Mouse (Mus musculus): ENCODE data around the gene Fam104a. TPM values are rescaled to one million over a fixed set of nuclear protein-coding genes. Genes with fewer than 3 reads are reported as not detected.

Fam104a gene
- polyA plus RNA-seq, 1 experiment, result 20.3 TPM

DNA sequence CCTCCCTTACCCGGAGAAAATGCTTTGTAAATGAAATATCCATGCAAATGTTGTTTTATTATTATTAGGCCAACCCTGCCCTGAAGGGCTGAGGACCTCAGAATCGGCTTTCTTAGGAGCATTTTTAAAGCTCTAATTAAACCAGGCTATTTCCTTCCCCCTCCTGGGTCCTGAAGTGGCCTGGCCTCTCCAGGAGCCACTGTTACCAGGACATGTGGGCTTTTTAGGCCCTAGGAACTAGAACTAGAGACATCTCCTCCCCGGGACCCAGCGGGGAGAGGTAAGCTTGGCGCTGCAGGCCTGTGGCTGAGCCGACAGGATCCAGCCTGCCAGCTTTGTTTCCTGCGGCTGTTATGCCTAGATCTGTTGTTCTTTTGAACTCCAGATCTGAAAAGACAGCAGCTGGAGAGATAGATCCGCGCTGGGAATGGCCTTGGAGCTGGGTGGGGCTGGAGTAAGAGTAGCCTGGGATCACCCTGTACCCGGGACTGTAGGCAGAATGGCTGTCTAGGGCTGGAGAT, 26.4 kb upstream of the Fam104a start:
- peak overlapping the region; percentile 13; the same call in 1 of the 2 replicates for H3K4me3 ChIP-seq (ENCODE audit: insufficient read depth, low read depth, low read length)
- peak overlapping the region; percentile 94 for H3K27ac ChIP-seq (replicated peaks; ENCODE audit: low read depth, low read length)
- peaks cover 14% of the 10 kb centered on the region for H3K4me1 ChIP-seq (ENCODE audit: control insufficient read depth, insufficient read depth, insufficient read length, low read length)

GRCm38 (mm10) chr11:113709731-113710256, 25.8 kb upstream of the Fam104a start, which contains the start of gene Cpsf4l:
TSS of gene Cpsf4l (minus strand) at chr11:113710017.
- peak within 1 kb of the TSS; percentile 94 for H3K27ac ChIP-seq (replicated peaks; ENCODE audit: low read depth, low read length)
- H3K4me1 ChIP-seq (ENCODE audit: control insufficient read depth, insufficient read depth, insufficient read length, low read length), result peaks cover 14% of the 10 kb centered on the region
- peak within 1 kb of the TSS; percentile 35 for H3K4me3 ChIP-seq (ENCODE audit: insufficient read depth, low read depth, low read length)

GRCm38 (mm10) chr11:113709272-113709671, 25.3 kb upstream of the Fam104a start:
- peak overlapping the region; percentile 89 for H3K27ac ChIP-seq (replicated peaks; ENCODE audit: low read depth, low read length)
- peak overlapping the region; percentile 35; the same call in 1 of the 2 replicates for H3K4me3 ChIP-seq (ENCODE audit: insufficient read depth, low read depth, low read length)
- H3K4me1 ChIP-seq (ENCODE audit: control insufficient read depth, insufficient read depth, insufficient read length, low read length), result peaks cover 14% of the 10 kb centered on the region

DNA sequence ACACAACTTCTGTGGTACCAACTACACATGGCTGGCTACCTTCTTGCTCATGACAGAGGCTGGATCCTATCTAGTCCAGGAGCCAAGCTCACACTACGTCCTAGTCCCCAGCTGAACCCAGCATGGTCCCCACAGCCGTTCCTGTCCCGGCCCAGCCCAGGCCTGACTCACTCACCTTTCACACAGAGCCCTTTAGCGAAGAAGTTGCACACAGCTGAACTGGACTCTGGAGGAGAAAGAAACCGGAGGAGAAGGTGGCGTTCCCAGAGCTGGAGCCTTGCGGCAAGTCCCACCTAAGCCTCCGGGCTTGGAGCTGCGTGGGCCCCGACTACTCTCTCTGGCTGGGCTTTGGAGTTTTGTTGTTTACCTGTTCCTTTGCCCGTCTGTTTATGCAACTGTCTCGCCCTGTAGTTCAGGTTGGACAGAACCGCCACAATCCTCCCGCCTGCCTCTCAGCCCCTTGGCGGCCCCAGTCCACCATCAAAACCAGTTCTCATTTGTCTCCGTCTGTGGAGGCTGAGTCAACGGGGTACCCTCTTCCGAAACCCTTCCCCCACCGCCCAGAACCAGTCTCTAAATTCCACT, 24.8 kb upstream of the Fam104a start:
- peak overlapping the region; percentile 35 for H3K4me3 ChIP-seq (ENCODE audit: insufficient read depth, low read depth, low read length)
- H3K4me1 ChIP-seq (ENCODE audit: control insufficient read depth, insufficient read depth, insufficient read length, low read length), result peaks cover 14% of the 10 kb centered on the region
- peak overlapping the region; percentile 89 for H3K27ac ChIP-seq (replicated peaks; ENCODE audit: low read depth, low read length)

DNA sequence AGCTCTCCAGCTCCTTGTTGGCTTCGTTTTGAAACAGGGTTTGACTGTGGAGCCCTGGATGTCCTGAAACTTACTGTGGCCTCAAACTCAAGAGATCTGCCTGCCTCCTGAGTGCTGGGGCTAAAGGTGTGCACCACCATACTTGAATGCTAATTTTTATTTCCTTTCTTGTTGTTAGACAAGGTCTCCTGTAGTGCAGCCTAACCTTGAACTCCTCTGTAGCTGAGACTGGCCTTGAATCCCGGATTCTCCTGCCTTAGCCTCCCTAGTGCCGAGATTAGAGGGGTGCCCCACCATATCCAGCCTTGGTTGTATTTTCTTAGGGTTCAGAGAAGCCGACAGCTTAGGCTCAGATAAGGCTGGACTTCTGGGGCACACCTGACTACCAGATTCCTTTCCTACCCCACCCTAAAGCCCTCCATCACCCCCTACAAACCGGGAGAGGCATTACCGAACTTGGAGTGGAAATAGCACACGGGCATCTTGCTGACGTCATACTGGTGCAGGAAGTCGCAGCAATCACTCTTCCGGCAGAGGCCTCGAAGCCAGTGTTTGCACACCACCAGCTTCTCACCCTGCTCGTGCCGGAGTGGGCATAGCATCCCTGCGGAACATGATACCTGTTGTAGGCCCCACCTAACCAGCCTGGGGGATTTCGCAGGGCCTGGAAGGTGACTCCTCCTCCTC, 22.2 kb upstream of the Fam104a start:
- H3K4me3 ChIP-seq (ENCODE audit: insufficient read depth, low read depth, low read length), result no peak overlapping the region
- no peak overlapping the region for H3K27ac ChIP-seq (replicated peaks; ENCODE audit: low read depth, low read length)
- peaks cover 14% of the 10 kb centered on the region for H3K4me1 ChIP-seq (ENCODE audit: control insufficient read depth, insufficient read depth, insufficient read length, low read length)

DNA sequence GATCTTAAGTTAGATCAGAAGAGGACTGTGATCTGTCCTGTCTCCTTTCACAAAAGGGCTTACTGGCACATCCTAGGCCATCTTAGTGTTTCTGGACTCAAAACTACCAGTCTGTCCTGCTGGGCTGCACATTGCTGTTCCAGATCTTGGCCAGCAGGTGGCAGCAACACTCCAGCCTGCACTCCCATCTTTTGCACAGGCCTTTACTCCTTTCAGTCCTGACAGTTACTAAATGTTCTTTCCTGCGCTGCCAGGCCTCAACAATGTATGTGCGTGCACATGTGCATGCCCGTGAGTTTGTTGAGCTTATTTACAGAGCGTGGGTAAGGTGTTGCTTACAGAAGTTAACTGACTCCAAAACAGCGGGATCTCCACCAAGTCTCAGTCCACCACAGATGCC, 19.8 kb upstream of the Fam104a start:
- peaks cover 4% of the 10 kb centered on the region; the same call in 1 of the 2 replicates for H3K4me1 ChIP-seq (ENCODE audit: control insufficient read depth, insufficient read depth, insufficient read length, low read length)
- no peak overlapping the region for H3K27ac ChIP-seq (replicated peaks; ENCODE audit: low read depth, low read length)
- H3K4me3 ChIP-seq (ENCODE audit: insufficient read depth, low read depth, low read length), result no peak overlapping the region

DNA sequence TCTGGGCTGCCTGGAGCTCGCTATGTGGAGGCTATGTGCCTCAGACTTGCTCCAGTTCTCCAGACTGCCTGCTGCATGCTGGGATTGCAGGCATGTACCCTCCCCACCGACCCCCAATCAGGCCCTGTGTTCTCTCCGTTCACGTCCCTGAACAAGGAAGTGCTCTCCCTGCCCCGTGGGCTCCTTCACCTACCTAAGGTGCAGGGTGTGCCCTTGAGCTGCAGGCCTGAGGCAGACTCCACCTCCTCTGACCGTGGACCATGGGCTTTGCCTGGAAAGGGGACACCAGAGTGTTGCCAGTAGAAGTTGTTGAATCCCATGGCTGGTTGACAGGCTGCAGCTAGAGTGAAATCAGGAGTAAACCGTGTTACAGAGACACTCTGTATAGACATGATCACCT, 15.7 kb upstream of the Fam104a start:
- H3K27ac ChIP-seq (replicated peaks; ENCODE audit: low read depth, low read length), result no peak overlapping the region
- H3K4me3 ChIP-seq (ENCODE audit: insufficient read depth, low read depth, low read length), result no peak overlapping the region
- H3K4me1 ChIP-seq (ENCODE audit: control insufficient read depth, insufficient read depth, insufficient read length, low read length), result no peaks in the 10 kb centered on the region

DNA sequence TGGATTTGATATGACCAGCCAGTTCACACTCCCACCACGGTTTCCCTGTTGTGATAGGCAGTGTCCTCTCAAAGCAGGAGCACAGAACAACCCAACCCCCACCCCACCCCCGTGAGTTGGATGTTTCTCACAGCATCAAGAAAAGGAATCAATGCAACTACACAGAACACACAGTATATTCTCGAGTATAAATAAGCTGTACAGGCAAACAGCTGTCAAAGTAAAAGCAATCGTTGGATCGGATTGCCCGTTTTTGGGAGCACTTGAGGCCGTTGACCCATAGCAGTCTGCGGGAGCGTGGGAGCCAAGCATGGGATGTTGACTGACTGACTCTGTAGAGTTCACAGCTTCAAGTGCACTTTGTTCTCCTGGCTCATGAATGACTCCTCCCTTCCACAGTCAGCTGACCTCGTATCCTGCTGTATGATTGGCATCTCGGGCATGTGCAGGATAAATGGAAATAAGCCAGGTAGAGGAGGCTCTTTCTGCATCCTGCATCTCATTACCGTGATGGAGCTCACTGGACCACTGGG, 14.1 kb upstream of the Fam104a start:
- peak overlapping the region; percentile 47; the same call in 1 of the 2 replicates for H3K27ac ChIP-seq (replicated peaks; ENCODE audit: low read depth, low read length)
- no peak overlapping the region for H3K4me3 ChIP-seq (ENCODE audit: insufficient read depth, low read depth, low read length)
- no peaks in the 10 kb centered on the region for H3K4me1 ChIP-seq (ENCODE audit: control insufficient read depth, insufficient read depth, insufficient read length, low read length)

DNA sequence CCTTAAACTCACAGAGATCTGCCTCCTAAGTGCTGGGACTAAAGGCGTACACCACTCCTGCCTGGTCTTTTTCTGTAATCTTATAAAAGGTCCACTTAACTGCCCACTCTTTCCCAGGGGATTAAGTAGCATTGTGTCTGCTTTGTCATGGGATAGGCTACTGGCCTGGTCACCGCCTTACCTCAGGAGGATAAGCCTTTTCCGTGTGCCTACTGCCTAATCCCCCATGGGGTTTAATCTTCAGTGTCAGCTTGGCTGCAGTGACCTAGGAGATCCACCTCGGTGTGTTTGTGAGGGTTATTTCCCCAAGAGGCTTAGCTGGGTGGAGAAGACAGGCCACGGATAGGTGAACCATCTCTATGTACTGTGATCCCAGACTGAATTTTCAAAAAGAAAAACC, 13.6 kb upstream of the Fam104a start:
- Histone ChIP-seq H3K4me1 (ENCODE audit: control insufficient read depth, insufficient read depth, insufficient read length, low read length) (no peaks in the 10 kb centered on the region), H3K27ac (replicated peaks; ENCODE audit: low read depth, low read length) (peak overlapping the region; percentile 47; the same call in 1 of the 2 replicates), H3K4me3 (ENCODE audit: insufficient read depth, low read depth, low read length) (no peak overlapping the region)

GRCm38 (mm10) chr11:113691851-113692250, 7.9 kb upstream of the Fam104a start:
- Histone ChIP-seq H3K27ac (replicated peaks; ENCODE audit: low read depth, low read length) (no peak overlapping the region), H3K4me1 (ENCODE audit: control insufficient read depth, insufficient read depth, insufficient read length, low read length) (no peaks in the 10 kb centered on the region), H3K4me3 (ENCODE audit: insufficient read depth, low read depth, low read length) (no peak overlapping the region)

DNA sequence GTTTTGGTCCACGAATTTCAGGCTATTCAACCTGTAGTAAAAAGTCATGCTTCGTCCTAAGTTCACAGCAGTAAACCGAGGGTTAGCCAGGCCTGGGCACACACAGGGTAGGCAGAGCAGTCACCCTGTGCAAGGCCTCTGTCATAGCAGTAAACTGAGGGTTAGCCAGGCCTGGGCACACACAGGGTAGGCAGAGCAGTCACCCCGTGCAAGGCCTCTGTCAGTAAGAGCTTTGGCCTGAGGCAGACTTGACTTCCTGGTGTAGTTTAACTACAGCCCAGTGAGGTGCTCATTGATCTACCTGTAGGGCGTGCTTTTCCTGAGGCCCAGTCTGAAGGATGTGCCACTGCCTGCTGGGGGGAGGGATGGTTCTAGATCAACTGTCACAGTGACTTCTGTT, 7.4 kb upstream of the Fam104a start:
- H3K4me3 ChIP-seq (ENCODE audit: insufficient read depth, low read depth, low read length), result no peak overlapping the region
- H3K4me1 ChIP-seq (ENCODE audit: control insufficient read depth, insufficient read depth, insufficient read length, low read length), result no peaks in the 10 kb centered on the region
- no peak overlapping the region for H3K27ac ChIP-seq (replicated peaks; ENCODE audit: low read depth, low read length)

DNA sequence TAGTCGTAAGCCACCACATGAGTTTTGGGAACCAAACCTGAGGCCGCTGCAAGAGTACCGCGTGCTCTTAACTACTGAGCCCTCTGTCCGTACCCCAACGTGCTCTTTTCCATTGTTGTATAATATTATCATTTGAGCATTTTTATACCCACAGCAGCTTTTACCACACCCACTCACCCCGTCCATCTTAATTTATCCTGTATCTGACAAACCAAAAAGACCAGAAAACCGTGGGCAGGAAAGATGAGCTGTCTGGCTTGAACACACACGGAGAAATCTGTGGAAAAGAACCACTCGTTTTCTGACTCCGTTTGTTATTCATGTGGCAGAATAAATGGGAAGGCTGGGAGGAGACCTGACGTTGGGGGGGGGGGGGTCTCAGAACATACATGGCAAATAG, 6.6 kb upstream of the Fam104a start:
- no peak overlapping the region for H3K4me3 ChIP-seq (ENCODE audit: insufficient read depth, low read depth, low read length)
- no peak overlapping the region for H3K27ac ChIP-seq (replicated peaks; ENCODE audit: low read depth, low read length)
- no peaks in the 10 kb centered on the region for H3K4me1 ChIP-seq (ENCODE audit: control insufficient read depth, insufficient read depth, insufficient read length, low read length)

DNA sequence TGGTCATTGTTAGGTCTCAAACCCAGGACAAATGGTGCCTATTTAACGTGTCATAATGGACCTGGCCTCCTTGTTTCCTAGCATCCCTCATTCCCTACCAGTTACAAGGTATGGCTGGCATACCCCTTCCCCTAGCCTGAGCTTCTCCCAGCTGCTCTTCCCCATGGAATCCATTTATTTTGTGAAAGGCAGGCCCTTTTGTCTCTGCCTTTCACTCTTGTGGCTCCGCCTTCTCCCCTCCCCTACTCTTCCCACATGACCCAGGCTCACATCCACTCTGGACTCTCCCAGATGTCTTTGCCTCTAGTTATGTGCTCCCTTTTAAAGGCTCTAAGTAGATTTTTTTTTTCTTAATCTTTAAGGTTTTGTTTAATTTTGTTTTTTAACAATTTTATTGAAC, 3.1 kb upstream of the Fam104a start:
- Histone ChIP-seq H3K27ac (replicated peaks; ENCODE audit: low read depth, low read length) (no peak overlapping the region), H3K4me1 (ENCODE audit: control insufficient read depth, insufficient read depth, insufficient read length, low read length) (peaks cover 3% of the 10 kb centered on the region; the same call in 1 of the 2 replicates), H3K4me3 (ENCODE audit: insufficient read depth, low read depth, low read length) (no peak overlapping the region)

DNA sequence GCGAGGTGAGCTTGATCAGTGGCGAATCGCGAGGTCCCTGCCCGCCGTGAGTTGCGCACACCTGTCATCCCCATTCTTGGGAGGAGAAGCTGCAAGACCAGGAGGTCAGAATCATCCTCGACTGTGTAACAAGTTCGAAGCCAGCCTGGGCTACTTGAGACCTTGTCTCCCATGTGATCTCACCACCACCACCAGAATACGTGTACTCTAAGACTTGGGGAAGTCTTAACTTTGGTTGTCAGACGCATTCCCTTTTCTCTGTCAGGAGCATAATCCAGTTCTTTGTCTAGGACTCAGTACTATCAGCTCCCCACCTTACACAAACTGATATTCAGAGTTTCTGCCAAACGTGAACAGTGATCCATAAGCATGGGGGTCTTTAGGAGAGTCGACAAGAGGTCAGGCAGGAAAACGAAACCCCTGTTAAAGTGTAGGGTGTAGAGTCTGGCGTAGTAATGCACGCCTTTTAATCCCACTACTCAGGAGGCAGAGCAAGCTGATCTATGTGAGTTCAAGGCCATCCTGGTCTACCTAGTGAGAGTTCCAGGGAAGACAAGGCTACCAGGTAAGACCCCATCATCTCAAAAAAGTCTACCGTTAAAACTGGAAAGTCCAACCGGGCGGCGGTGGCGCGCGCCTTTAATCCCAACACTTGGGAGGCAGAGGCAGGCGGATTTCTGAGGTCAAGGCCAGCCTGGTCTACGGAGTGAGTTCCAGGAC, 912 bp upstream of the Fam104a start:
- peak overlapping the region; percentile 88 for H3K4me3 ChIP-seq (ENCODE audit: insufficient read depth, low read depth, low read length)
- no peak overlapping the region for H3K27ac ChIP-seq (replicated peaks; ENCODE audit: low read depth, low read length)
- peaks cover 3% of the 10 kb centered on the region; the same call in 1 of the 2 replicates for H3K4me1 ChIP-seq (ENCODE audit: control insufficient read depth, insufficient read depth, insufficient read length, low read length)

DNA sequence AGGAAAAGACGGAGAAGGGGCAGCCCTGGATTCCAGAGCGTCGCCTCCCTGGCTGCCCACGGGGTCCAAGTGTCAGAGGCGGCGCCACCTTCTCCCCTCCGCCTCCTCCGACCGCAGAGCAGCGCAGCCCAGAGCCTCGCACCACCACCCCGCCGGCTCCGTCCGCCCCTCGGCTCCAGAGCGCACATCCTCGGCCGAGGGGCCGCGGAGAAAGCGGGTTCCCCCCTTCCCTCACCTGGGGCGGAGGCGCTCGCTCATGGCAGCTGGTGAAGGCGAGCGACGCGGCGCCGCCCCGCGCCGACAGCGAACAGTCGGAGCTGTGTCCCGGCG, 363 bp downstream of the Fam104a start:
- Histone ChIP-seq H3K4me3 (ENCODE audit: insufficient read depth, low read depth, low read length) (peak overlapping the region; percentile 92), H3K27ac (replicated peaks; ENCODE audit: low read depth, low read length) (peak overlapping the region; percentile 75), H3K4me1 (ENCODE audit: control insufficient read depth, insufficient read depth, insufficient read length, low read length) (peaks cover 3% of the 10 kb centered on the region; the same call in 1 of the 2 replicates)

All from brown adipose tissue, adult 24 weeks (tissue).